Mouse (Mus musculus): ENCODE data around the gene Pdpr.
A peak's percentile ranks its signal among the peaks of the same experiment; 100 is the strongest.
"Not testable (repeated sequence)": the region's sequence is repeated elsewhere in the genome, so short reads cannot be mapped to it uniquely, and the experiment has no call there.

Gene Pdpr

GRCm38 (mm10) chr8:111091706-111092105 lies 2.7 kb upstream of the Pdpr start:
- DNase-seq (ENCODE audit: low spot score), result no peak

DNA sequence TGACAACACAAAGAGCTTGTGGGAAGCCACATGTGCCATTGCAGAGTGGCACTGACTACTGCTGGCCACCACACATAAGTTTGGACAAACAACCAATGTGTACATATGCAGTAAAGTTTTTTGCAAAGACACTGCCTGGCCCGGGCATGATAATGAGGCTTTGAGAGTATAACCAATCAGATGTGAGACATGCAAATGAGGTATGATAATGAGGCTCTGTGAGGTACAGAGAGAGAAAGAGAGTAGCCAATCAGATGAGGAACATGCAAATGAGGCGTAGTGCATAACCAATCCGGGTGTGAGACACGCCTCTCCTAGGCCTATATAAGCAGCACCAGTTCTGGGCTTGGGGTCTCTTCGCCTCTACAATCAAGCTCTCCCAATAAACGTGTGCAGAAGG lies 2.1 kb upstream of the Pdpr start, which contains the start of gene Clec18a:
Gene Clec18a (minus strand): TSS at position 101 of the 400 bp plus-strand sequence.
- DNase-seq (ENCODE audit: low spot score), result not testable (repeated sequence)

- DNase-seq (ENCODE audit: low spot score), result not testable (repeated sequence)
These were observed 381 bp downstream of the Pdpr start for GRCm38 (mm10) chr8:111094719-111095302.

DNA sequence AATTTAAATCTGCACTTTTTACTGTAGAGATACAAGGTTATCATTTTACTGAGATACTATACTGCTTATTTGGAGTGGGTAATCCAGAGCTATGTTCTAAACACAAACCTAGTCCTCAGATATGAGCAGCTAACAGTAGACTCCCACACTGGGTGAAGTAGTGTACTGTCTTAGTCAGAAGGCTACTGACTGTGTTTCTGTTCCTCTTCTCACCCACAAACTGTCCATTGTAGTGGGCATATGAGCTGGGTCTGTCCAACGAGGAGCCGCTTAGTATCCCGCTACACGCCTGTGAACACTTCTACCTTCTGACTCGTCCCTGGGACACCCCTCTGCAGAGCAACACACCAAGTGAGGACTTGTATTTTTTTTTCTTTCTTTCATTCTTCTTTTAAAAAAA lies 20.5 kb downstream of the Pdpr start:
- no peak for DNase-seq (ENCODE audit: low spot score)

DNA sequence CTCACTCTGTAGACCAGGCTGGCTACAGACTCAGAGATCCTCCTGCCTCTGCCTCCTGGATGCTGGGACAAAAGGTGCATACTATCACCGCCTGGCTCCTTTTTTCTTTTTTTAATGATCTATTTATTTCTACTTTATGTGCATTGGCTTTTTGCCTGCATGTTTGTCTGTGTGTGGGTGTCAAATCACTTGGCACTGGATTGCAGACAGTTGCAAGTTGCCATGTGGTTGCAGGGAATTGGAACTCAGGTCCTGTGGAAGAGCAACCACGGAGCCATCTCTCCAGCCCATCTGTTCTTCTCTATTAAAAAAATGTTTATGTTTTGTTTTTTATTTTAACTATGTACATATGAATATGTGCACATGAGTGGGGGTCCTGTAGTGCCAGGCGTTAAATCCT lies 25.1 kb downstream of the Pdpr start:
- no peak for DNase-seq (ENCODE audit: low spot score)

DNA sequence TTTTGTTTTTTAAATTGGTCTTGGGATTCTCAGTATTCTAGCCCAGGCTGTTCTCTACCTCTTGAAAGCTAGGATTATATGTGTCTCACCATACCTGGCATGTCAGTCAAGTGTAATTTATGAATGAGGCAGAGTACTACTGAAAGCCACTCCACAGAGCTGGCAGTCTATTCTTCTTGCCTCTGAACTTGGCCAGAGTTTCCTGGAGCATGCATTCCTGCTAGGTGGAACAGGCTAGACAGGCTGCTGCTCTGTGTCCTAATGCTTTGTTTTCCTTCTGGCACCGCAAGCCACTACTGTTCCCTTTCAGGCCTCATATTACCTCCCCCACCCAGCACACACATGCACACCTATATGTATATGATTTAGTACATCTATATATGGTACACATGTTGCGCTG lies 36.3 kb downstream of the Pdpr start:
- no peak for DNase-seq (ENCODE audit: low spot score)

GRCm38 (mm10) chr8:111142521-111142920 lies 48.1 kb downstream of the Pdpr start:
- DNase-seq (ENCODE audit: low spot score), result no peak

GRCm38 (mm10) chr8:111144901-111145459 lies 50.5 kb downstream of the Pdpr start:
- DNase-seq (ENCODE audit: low spot score), result not testable (repeated sequence)

DNA sequence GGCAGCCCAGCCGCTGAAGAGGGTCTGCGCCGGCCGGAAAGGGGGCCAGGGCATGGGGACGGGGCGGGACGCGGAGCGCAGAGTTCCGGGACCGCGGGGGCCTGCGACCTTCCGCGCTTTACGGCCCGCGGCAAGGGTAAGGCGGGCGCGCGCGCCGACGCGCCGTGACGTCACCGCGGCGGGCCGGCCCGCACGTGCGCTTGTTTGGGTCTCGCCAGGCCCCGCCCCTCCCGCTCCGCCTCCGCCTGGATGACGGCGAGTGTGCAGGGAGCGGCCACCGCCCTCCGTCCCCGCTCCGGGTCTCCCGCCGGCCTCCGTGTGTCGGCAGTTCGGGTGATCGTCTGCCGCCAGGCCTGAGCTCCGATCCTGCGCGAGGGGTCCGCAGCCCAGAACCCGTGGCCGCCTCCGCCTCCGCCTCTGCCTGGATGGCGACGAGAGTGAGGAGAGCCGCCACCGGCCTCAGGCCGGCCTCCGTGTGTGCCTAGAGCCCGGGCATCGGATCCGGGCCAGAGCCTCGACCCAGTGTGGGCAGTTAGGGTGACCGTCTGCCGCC lies 51.1 kb downstream of the Pdpr start:
- DNase-seq (ENCODE audit: low spot score), result peak; percentile 87

DNA sequence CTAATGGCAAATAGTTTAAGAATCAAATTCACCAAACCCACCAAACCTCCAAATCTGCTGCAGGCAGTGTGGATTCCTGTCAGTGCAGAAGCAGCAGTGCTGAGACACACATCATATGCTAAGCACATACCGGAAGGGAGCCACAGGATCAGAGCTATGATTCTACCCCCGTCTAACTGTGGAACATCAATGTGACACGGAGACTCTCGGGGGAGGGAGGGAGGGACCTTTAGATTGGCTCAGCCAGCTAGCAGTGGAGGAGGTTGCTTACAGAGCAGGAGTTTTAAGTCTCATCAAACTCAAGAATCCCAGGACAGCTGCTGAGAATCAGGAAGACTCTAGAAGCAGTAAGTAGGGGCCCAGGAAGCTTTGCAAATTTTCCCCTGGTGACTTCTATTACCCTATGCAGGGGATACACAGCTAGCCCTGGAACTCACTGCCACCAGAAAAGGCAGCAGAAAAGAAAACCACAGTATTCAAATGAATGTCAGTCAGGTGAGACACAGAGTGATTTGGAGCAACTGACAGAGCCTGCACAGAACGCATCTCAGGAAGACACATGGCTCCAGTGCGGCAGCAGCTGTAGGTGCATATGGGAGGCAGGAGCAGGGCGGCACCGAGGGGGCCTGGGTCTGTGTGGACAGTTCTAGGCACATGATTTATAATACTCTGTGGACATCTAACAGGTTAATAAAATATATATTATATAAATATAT lies 61.4 kb downstream of the Pdpr start:
- no peak for DNase-seq (ENCODE audit: low spot score)

DNA sequence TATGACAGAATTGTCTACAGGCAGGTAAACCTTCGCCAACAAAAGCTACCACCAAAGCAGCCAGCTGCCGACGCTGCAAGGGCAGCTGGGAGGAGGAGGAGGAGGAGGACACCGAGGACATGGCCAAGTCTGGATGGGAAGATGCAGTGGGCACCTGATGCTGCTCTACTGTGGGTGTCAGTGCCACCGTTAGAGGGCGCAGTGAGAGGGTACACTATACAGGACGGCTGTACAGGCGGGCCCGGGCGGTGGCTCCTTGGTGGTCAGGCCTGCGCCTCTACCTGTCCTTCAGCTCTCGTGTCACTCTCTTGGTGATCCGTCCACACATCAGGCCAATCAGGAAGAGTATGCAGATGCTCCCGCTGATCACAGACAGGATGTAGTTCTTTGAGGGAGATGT lies 63.2 kb downstream of the Pdpr start:
- DNase-seq (ENCODE audit: low spot score), result peak; percentile 78

DNA sequence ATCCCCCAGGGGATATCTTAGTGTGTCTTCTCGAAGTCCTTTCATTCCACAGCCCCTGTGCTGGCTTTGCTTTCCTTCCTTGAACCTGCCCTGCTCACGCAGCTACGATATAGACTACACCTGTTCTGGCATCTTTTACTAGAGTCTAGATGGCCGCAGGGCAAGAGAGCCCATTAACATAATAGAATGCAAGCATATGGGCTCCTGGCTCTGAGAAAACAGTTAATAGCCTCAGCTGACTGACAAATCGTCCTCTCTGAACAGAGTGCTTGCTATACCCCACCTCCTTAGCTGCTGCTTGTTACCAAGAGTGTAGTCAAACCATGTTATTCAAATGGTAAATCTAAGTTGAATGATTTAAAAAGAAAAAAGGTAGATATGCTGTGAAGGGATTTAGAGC lies 77.2 kb downstream of the Pdpr start:
- DNase-seq (ENCODE audit: low spot score), result no peak

- no peak for DNase-seq (ENCODE audit: low spot score)
These were observed 91.1 kb downstream of the Pdpr start for GRCm38 (mm10) chr8:111185472-111185947.
